ENCODE assay signal across 8 mouse cellular contexts in genomic region chr1:59484314-59484713, GRCm38 (mm10). TPM values are rescaled to one million over a fixed set of nuclear protein-coding genes. Genes with fewer than 3 reads are reported as not detected.
DNase-seq lines count a peak whose midpoint lies in the region; ATAC-seq and TF ChIP-seq lines count a peak whose summit lies in the region.

No protein-coding gene starts in this region.

- peaks cover 51% of the 10 kb centered on the region for H3K79me2 ChIP-seq in MEL (ENCODE audit: control insufficient read depth, insufficient read depth, low read length, poor library complexity)

- no peak for TF ChIP-seq RAD21 in MEL (IDR thresholded peaks at IDR 0.05; ENCODE audit: low read depth, low read length)

- H3K27ac ChIP-seq in heart, embryonic 11.5 days (ENCODE audit: low read depth, low read length), result no peak overlapping the region
- 0 out of 2 replicates have a peak overlapping the region, but pooled peaks have one; percentile 22 for H3K27ac ChIP-seq in MEL (ENCODE audit: control insufficient read depth, low read depth, low read length)
- peak overlapping the region; percentile 79 for H3K27ac ChIP-seq in hindbrain, embryonic 11.5 days (ENCODE audit: low read depth, low read length)
- peak overlapping the region; percentile 72 for H3K27ac ChIP-seq in midbrain, embryonic 12.5 days (replicated peaks)

- TF ChIP-seq POLR2A in MEL (IDR thresholded peaks at IDR 0.05; ENCODE audit: control insufficient read depth in 1 of 2, insufficient read depth in 1 of 2, low read depth in 1 of 2, low read length in 2 of 2, poor library complexity in 1 of 2), result no peak

- no peak for ATAC-seq in heart, embryonic 11.5 days (replicated peaks; ENCODE audit: insufficient number of reproducible peaks, low FRiP score, low TSS enrichment)
- no peak for ATAC-seq in hindbrain, embryonic 11.5 days (ENCODE audit: low FRiP score)
- ATAC-seq in midbrain, embryonic 12.5 days (ENCODE audit: low FRiP score, low read depth), result no peak

- peak overlapping the region; percentile 76 for H3K4me3 ChIP-seq in heart, embryonic 11.5 days (ENCODE audit: low read depth, low read length)
- peak overlapping the region; percentile 69 to 88 for H3K4me3 ChIP-seq in MEL (ENCODE audit: control insufficient read depth in 1 of 2, insufficient read depth in 1 of 2, low read depth in 2 of 2, low read length in 2 of 2)
- peak overlapping the region; percentile 83 for H3K4me3 ChIP-seq in hindbrain, embryonic 11.5 days (ENCODE audit: low read depth, low read length)
- H3K4me3 ChIP-seq in midbrain, embryonic 12.5 days, result peak overlapping the region; percentile 70

- no peak for TF ChIP-seq CTCF in MEL (IDR thresholded peaks at IDR 0.05 in 2 of 3, conservative IDR thresholded peaks at IDR 0.05 in 1 of 3; ENCODE audit: control insufficient read depth in 1 of 3, insufficient read depth in 1 of 3, low read depth in 2 of 3, low read length in 3 of 3, poor library complexity in 1 of 3, severe bottlenecking in 1 of 3)

- H3K4me2 ChIP-seq in heart, embryonic 11.5 days, result peak overlapping the region; percentile 80
- H3K4me2 ChIP-seq in hindbrain, embryonic 11.5 days (replicated peaks; ENCODE audit: low read depth, low read length), result peak overlapping the region; percentile 95
- H3K4me2 ChIP-seq in midbrain, embryonic 12.5 days (replicated peaks), result peak overlapping the region; percentile 100

- H3K4me1 ChIP-seq in heart, embryonic 11.5 days (ENCODE audit: control insufficient read depth, insufficient read depth, low read length), result peaks cover 30% of the 10 kb centered on the region
- H3K4me1 ChIP-seq in MEL (ENCODE audit: control insufficient read depth in 1 of 2, insufficient read depth in 2 of 2, low read length in 2 of 2), result peaks cover 15 to 30% of the 10 kb centered on the region in 2 experiments
- H3K4me1 ChIP-seq in hindbrain, embryonic 11.5 days (replicated peaks; ENCODE audit: control insufficient read depth, insufficient read depth, low read length), result peaks cover 11% of the 10 kb centered on the region; the same call in 1 of the 2 replicates
- H3K4me1 ChIP-seq in midbrain, embryonic 12.5 days, result peaks cover 65% of the 10 kb centered on the region

- peak overlapping the region; percentile 71 for H3K9ac ChIP-seq in heart, embryonic 11.5 days (ENCODE audit: low read depth, low read length)
- peak overlapping the region; percentile 86 for H3K9ac ChIP-seq in MEL (ENCODE audit: control insufficient read depth, low read depth, low read length, poor library complexity, severe bottlenecking)
- peak overlapping the region; percentile 93 for H3K9ac ChIP-seq in hindbrain, embryonic 11.5 days (ENCODE audit: low read depth, low read length)
- H3K9ac ChIP-seq in midbrain, embryonic 12.5 days (replicated peaks), result peak overlapping the region; percentile 77; the same call in 1 of the 2 replicates

- intact Hi-C loops in heart, postnatal 25 days (cut with DNase I), result loop anchor here (5.0 to 10.0 kb wide), 3 partner anchors 100 to 247 kb away; partner anchors contain the start of gene Als2

- peaks cover 14% of the 10 kb centered on the region for H3K27me3 ChIP-seq in heart, embryonic 11.5 days (ENCODE audit: control insufficient read depth, insufficient read depth, low read length)
- H3K27me3 ChIP-seq in MEL (ENCODE audit: control insufficient read depth in 1 of 2, insufficient read depth in 2 of 2, low read length in 2 of 2), result no peaks in the 10 kb centered on the region
- H3K27me3 ChIP-seq in hindbrain, embryonic 11.5 days (ENCODE audit: control insufficient read depth, insufficient read depth, low read length), result no peaks in the 10 kb centered on the region
- peaks cover 33% of the 10 kb centered on the region for H3K27me3 ChIP-seq in midbrain, embryonic 12.5 days

- 11% methylated on average over 21 of the region's 21 CpGs for WGBS in heart, embryonic 11.5 days (ENCODE audit: insufficient replicate concordance)
- 3% methylated on average over 21 of the region's 21 CpGs for WGBS in hindbrain, embryonic 11.5 days
- WGBS in midbrain, embryonic 12.5 days, result 6% methylated on average over 21 of the region's 21 CpGs

- no peaks in the 10 kb centered on the region for H3K9me3 ChIP-seq in heart, embryonic 11.5 days (replicated peaks; ENCODE audit: control insufficient read depth, low read length)
- H3K9me3 ChIP-seq in MEL (replicated peaks; ENCODE audit: insufficient read depth, low read length), result no peaks in the 10 kb centered on the region
- H3K9me3 ChIP-seq in hindbrain, embryonic 11.5 days (ENCODE audit: control insufficient read depth, low read length), result no peaks in the 10 kb centered on the region
- H3K9me3 ChIP-seq in midbrain, embryonic 12.5 days, result no peaks in the 10 kb centered on the region

- DNase-seq in heart, postnatal 25 days (ENCODE audit: low spot score), result no peak
- peak; percentile 31 for DNase-seq in MEL (ENCODE audit: low read depth, low spot score)
- DNase-seq in hindbrain, embryonic 11.5 days (ENCODE audit: low spot score), result peak; percentile 68
- DNase-seq in left cerebral cortex, adult 18-20 months (ENCODE audit: low spot score in 2 of 2), result no peak
- no peak for DNase-seq in layer of hippocampus, postnatal 25 days (ENCODE audit: extremely low spot score in 1 of 2, low spot score in 1 of 2)
- DNase-seq in thymus, postnatal 10 days (ENCODE audit: low spot score in 2 of 2), result no peak

- no peak for TF ChIP-seq EP300 in MEL (IDR thresholded peaks at IDR 0.05; ENCODE audit: low read depth in 1 of 2, low read length in 2 of 2)

- no peaks in the 10 kb centered on the region; the same call in 1 of the 2 replicates for H3K36me3 ChIP-seq in heart, embryonic 11.5 days (ENCODE audit: control insufficient read depth, insufficient read depth, low read length)
- H3K36me3 ChIP-seq in MEL (ENCODE audit: control insufficient read depth in 1 of 2, insufficient read depth in 2 of 2, low read length in 2 of 2), result peaks cover 4 to 29% of the 10 kb centered on the region in 2 experiments; a peak in 3 of 4 replicates
- no peaks in the 10 kb centered on the region for H3K36me3 ChIP-seq in hindbrain, embryonic 11.5 days (ENCODE audit: control insufficient read depth, insufficient read depth, low read length)
- H3K36me3 ChIP-seq in midbrain, embryonic 12.5 days, result no peaks in the 10 kb centered on the region

TF ChIP-seq in MEL, 35 proteins besides CTCF, POLR2A, EP300 and RAD21:
- TF ChIP-seq NELFE (IDR thresholded peaks at IDR 0.05; ENCODE audit: low read depth, low read length) (no peak), TCF12 (IDR thresholded peaks at IDR 0.05; ENCODE audit: low read depth, low read length) (no peak), KAT2A (conservative IDR thresholded peaks at IDR 0.05; ENCODE audit: low read depth, low read length) (no peak), ZKSCAN1 (IDR thresholded peaks at IDR 0.05; ENCODE audit: low read depth, low read length) (no peak), SIN3A (IDR thresholded peaks at IDR 0.05; ENCODE audit: low read length) (no peak), RCOR1 (IDR thresholded peaks at IDR 0.05; ENCODE audit: low read depth, low read length) (no peak), GABPA (IDR thresholded peaks at IDR 0.05; ENCODE audit: low read depth, low read length) (no peak), MYC (IDR thresholded peaks at IDR 0.05; ENCODE audit: low read depth, low read length) (no peak), ZMIZ1 (IDR thresholded peaks at IDR 0.05; ENCODE audit: low read depth, low read length) (no peak)

RNA-seq across cellular contexts. Expression of gene Fzd7, which starts 2.1 kb away (rescaled TPM):
- polyA plus RNA-seq in heart, embryonic 11.5 days (2014; fragmentation: Nextera tagmentation; extraction: Ambion mirVana), result 4.5 and 6.0 TPM in 2 replicates
- 1 to 10 TPM; 5.6 to 6.9 TPM for total RNA-seq in heart, postnatal 25 days (2021)
- total RNA-seq in MEL (2012; rRNA removed), result 18.5 and 23.4 TPM in 2 replicates
- 10 to 100 TPM in 1 of 2 experiments, not detected in 1; 24.7 TPM for polyA plus RNA-seq in MEL (2012; ENCODE audit: insufficient read depth in 1 of 2, insufficient read length in 2 of 2, low read depth in 1 of 2, low replicate concordance in 2 of 2, missing spikeins in 1 of 2)
- polyA plus RNA-seq in hindbrain, embryonic 11.5 days (2014; fragmentation: Nextera tagmentation; extraction: Ambion mirVana), result 13.0 and 15.4 TPM in 2 replicates
- polyA plus RNA-seq in midbrain, embryonic 12.5 days (2016; fragmentation: Nextera tagmentation; extraction: Ambion mirVana), result 6.3 and 8.7 TPM in 2 replicates
- total RNA-seq in left cerebral cortex, adult 18-20 months (2021), result 1 to 10 TPM; 7.3 to 8.1 TPM
- total RNA-seq in layer of hippocampus, postnatal 25 days (2021), result 1 to 10 TPM; 5.5 to 6.1 TPM

RNA-seq across cellular contexts. Expression of gene Gm973, which starts 31.8 kb away (rescaled TPM):
- 0.17 TPM in 1 of 2 replicates, not detected in the other for polyA plus RNA-seq in heart, embryonic 11.5 days (2014; fragmentation: Nextera tagmentation; extraction: Ambion mirVana)
- total RNA-seq in heart, postnatal 25 days (2021), result under 1 TPM in 1 of 2 experiments, not detected in 1; 0.61 TPM
- total RNA-seq in MEL (2012; rRNA removed), result 0.23 TPM in 1 of 2 replicates, not detected in the other
- polyA plus RNA-seq in MEL (2012; ENCODE audit: insufficient read depth in 1 of 2, insufficient read length in 2 of 2, low read depth in 1 of 2, low replicate concordance in 2 of 2, missing spikeins in 1 of 2), result not detected
- 7.7 and 9.5 TPM in 2 replicates for polyA plus RNA-seq in hindbrain, embryonic 11.5 days (2014; fragmentation: Nextera tagmentation; extraction: Ambion mirVana)
- polyA plus RNA-seq in midbrain, embryonic 12.5 days (2016; fragmentation: Nextera tagmentation; extraction: Ambion mirVana), result 3.9 and 6.7 TPM in 2 replicates
- 10 to 100 TPM; 13.0 to 13.9 TPM for total RNA-seq in left cerebral cortex, adult 18-20 months (2021)
- 10 to 100 TPM in 1 of 2 experiments, 1 to 10 TPM in 1; 8.0 to 13.6 TPM for total RNA-seq in layer of hippocampus, postnatal 25 days (2021)

Comparison
In these comparisons a context has a peak if more than half of its experiments do, and no peak if none do; other contexts are left out.
1. DNase-seq: peak in MEL (single experiment) and hindbrain, embryonic 11.5 days (single experiment); none in heart, postnatal 25 days (single experiment), left cerebral cortex, adult 18-20 months (0 of 2), layer of hippocampus, postnatal 25 days (0 of 2) and thymus, postnatal 10 days (0 of 2).
2. Peak in every context shown above with its lines, with median percentiles within 50 percentile points of each other: H3K4me2 ChIP-seq, H3K4me3 ChIP-seq and H3K9ac ChIP-seq.